Mouse (Mus musculus) left cerebral cortex, adult 9 months (tissue): ENCODE data around the gene Btbd7.

ENCODE experiments used
- DNase-seq, 2 experiments: peaks; one replicate each; pipeline ENCODE4 v3.0.0; 2022; ENCODE audit warnings: low spot score in 2 of 2

Gene Btbd7

DNA sequence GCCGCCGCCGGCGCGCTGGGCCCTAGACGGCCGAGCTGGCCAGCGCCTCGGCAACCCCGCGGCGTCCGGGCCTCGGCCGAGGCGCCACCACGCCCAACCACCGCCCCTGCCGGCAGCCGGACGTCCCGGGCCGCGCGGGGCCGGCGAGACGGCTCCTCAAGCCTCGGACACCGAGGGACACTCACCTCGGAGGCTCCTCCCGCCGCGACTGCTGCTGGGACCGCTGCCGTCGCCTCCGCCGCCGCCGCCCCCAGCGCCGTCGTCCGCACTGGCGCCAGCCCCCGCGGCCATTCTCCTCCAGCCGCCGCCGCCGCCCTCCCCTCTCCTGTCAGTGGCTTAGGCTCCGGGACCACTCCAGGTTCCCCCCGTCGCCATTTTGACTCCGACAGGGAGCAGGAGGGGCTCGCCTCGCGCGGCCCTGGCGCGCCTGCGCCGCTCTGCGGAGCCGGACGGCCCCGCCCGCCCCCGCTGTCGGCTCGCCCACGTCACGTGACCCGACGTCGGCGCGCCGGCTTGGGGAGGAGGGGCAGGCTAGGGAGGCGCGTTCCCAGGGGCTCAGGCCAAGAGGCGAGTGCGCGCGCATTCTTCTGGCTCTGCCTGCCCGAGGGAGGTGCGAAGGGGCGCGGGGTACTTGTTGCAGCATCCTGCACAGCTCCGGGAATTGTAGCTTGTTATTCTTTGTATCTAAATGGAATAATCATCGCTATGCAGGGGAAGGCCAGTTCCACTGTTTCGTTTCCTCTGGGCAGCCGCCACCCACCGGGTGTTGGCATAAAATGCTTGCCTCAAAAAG lies at the start of gene Btbd7:
TSS of gene Btbd7 (minus strand) at position 441 of the 793 bp plus-strand sequence.
- peak; percentile 78 to 94 for DNase-seq

DNA sequence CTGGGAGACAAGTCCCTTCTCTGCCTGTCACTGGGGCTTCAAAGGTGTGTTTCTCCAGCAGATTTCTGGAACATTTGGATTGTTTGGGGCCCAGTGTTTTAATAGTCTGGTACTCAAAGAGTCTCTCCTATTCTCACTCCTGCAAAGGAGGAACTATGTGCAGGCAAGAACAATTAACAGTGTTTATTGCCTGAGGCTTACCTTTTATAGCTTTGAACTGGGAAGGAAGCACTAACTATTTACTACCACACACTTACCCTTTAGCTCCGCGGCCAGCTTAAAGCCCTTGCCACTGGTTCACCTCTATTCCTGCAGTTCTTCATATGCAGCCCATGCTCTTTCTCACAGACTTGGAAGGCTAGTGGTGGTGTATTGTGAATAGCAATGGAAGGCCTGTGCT lies 37.8 kb upstream of the Btbd7 start:
- DNase-seq = no peak

DNA sequence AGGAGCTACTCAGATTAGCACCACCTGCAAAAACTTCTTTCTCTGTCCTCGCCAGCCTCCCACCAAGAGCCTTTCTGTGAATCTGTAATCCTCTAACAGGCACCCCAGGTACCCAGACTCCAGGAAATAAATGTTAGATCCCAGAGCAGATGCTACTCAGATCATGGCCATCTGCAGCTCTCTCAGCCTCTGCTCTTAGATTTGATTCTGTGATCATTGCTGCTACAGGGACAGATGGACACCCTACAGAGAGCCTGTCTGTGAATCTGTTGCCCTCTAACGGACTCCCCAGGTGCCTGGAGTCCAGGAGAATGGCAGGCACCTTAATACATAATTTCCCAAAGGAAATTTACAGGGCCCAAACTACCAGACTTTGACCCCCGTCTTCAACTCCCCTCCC lies 29.9 kb upstream of the Btbd7 start:
- no peak for DNase-seq

DNA sequence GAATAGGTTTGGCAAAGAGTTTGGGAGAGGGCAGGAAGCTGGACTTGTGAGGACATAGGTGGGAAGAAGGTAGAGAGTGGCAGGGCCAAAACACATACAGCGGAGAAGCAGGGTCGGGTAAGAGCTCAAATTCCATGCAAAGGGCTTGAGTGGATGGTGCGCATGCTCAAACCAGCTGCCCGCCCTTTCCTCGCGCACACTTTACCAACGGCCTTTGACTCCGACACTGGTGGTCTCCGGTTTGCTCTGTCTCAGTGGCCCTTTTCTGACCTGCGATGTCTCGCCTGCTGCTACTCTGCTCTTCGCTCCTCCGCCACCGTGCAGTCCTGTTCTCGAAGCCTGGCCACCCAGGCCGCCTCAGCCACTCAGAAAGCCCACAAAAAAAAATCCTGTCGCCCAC lies 20.8 kb upstream of the Btbd7 start, which contains the start of gene Cox8c:
TSS of gene Cox8c (plus strand) at position 226 of the 400 bp plus-strand sequence.
- no peak for DNase-seq

DNA sequence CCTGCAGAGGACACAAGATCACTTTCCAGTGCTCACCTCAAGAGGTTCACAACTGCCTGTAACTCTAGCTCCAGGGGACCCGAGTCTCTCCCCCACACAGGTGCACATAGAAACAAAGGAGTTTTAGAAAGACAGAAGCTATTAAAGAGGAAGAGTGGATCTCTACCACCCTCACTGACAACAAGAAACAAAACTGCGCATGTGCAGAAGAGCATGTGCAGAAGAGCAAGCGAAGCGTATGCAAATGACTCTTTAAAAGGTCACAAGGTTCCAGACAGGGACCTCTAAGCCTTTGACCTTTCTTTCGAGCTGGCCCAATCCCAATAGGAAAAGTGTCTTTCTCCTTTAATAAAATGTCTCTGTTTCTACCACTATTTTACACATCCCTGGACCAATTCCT lies 10.3 kb upstream of the Btbd7 start:
- no peak for DNase-seq

DNA sequence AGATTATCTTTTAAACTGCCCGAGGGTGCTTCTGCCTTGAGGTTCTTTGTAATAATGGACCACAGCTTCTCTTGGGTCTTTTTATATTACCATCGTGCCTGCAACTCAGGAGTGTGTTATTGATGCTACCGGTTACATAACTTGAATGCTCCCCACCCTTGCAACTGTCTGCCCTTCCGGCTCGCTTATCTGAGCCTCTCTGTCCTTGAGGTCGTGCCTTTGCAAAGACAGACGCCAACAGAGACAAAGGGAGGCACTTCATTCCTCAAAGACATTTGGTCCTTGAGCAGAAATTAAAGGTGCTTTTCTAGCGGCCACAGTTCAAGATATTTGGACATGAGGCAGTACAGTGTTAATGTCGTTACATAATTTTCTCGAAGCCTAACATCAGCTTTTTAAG lies 9.1 kb upstream of the Btbd7 start:
- no peak for DNase-seq

DNA sequence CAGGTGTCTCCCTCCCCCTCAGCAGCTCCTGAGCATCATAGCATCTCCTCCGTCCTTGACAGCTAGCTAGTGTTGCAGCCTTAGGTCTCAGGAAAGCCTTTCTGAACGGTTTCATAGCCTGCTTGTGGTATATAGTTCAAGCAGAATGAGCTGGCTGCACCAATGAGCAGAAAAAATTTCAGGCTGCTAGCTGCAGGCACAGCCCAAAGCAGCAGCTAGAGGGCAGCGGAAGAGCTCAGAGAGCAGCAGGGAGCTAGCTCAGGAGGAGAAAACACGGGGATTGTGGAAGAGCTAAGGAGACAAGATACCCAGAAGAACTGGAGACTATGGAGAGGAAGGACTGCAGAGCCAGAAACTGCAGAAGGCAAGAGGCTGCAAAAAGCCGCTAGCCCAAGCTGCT lies 7.5 kb upstream of the Btbd7 start:
- DNase-seq = peak; percentile 51 to 59

DNA sequence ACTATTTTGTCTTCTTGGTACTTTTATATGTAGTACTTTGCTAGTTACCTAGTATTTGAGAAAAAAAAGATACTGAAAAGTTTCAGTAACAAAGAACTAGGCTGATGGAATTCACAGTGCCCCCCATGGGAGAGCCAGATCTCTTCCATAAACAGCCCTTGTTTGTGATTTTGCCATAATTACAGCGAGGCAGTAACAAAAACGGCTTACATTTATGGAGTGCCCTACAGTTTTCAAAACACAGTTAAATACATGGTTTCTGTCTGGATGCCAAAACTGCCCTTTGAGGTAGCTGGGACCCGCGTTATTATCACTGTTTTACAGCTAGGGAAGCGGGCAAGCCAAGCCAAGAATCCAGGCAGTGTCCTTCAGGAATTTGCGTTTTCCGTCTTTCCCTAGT lies 630 bp upstream of the Btbd7 start:
- no peak for DNase-seq

DNA sequence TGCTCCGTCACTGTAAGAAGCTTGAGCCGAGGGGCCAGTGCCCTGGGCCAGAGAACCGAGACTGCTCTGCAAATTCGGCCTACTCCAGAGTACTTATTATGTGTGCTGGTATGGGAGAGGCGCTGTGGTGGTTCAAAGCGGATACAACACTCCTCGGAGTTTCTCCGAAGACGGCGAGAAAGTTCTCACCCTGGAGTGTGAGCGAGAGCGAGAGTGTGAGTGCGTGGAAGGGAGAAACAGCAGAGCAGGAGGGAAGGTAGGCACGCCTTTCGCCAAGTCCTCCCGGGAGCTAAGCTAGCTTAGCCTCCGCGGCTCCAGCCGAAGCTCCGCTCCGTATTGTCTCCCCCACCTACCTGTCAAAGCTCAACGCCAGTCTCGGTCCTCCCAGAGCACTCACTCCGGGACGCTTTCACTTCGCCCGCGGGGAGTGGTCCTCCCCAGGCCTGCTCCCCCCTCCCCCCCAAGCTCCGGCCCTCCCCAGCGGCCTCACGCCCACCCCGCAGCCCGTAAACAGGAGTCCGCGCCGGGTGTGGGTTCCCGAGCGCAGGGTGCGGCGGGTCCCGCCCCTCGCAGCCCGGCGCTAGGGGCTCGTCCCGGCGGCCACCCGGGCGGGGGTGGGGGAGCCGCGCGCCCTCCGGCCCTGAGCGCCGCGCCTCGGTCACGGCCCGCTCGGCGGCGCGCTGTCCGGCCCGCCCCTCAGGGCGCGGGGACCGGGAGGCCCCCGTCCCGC lies 805 bp downstream of the Btbd7 start:
- DNase-seq = peak in 1 of 2 experiments; percentile 35

DNA sequence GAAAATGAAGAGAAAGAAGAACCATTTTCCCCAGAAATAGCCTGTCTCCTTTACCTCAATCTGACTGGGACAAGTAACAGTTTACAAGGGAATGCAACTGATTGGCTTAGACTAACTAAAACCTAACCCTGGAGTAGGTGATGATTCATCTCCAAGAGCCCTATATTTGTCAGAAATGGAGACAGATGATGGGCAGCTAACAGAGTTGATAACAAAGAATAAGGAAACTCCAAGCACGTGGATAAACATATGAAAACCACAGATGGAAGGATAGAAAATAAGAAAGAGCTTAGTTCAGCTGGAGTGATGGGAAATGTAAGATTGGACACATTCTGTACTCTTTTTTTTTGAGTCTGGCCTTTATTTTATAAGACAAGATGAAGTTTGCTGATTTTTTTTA lies 7.7 kb downstream of the Btbd7 start:
- no peak for DNase-seq

DNA sequence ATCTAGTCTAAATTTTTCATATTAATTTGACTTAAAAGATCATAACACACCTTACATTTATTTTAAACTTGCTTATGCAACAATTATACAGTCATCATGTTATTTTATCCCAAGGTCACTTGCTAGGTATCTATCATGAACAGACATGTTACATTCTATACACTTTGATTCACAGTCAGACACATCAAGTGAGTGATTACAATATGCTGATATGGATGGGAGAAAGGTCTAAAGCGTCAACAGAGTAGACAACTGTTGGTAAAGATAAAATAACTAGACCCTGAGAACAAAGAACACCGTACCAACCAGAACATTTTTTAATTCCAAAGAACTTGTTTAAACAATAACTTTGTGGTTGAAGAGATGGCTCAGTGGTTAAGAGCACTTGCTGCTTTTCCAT lies 8.5 kb downstream of the Btbd7 start:
- DNase-seq = no peak

DNA sequence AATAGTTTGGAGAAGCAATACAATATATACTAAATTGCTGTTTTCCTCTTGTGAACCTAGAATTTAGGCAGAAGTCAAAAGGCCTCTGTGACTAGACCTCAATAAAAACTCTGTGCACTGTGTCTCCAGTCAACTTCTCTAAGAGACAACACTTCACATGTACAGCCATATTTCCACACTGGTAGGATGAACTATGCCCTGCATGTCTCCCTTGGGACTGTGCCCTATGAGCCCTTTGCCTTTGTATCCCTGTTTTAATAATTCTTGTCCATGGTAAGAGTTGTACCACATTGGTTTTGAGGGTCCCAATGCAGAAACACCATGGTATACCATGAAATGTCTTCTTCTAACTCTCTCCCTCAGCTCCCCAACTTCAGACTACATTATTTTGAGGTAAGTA lies 17.5 kb downstream of the Btbd7 start:
- no peak for DNase-seq

DNA sequence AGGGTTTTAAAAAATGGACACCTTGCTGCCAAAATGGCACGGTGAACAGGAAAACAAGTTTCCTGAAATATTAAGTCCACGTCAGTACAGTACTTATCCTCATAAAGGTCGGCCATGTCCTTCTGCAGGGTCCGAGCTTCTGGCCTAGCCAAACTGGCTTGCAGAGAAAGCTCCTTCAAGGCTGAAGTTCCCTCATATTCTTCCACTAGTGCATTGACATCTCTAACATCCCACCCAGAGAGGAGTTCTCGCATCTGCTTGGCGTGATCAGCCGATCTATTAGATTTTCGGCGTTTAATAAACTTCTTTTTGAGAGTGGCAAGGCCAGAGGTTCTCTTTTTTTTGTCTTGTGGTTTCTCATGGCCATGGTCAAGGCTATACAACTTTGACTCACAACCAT lies 40.0 kb downstream of the Btbd7 start:
- no peak for DNase-seq

DNA sequence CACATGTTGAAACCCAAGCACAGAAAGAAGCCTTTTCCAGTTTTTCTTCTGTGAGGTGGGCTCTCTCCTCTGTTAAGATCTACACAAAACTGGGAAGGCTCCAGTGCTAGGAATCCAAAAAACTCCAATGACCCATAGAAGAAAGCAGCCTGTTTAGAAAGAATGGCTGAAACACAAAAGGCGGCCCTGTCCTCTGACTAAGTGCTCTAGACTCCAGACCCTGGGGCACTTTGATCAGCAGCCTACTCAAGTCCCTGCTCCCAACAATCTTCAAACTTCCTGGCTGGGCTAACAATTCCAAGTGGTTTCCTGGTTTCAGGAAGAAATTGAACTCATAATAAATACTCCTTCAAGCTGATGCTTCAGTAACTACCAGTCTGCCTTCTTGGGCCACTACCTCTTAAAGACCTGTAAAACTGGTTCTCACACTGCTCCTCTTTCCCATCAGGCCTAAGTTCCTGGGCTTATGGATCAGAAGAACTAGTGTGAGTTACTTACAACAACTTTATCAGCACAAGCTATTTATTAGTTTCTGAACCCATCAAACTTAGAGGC lies 45.4 kb downstream of the Btbd7 start:
- no peak for DNase-seq

DNA sequence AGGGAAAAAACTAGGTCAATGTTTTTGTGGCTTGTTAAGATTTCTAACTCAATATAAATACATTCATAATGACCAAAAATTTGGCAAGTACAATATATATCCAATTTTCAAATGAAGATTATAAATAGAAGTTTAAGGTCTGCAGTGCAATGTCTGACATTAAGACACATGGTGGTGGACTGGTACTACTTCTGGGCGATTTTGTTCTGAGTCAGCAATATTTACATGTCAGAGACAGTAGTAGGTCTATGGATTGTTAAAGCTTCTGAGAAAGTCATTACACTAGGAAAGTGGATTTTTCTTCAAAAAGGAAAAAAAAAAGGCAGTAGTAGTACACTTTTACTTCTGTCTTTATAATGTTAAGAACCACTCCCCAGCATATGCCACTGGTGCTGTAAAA lies 46.4 kb downstream of the Btbd7 start:
- no peak for DNase-seq

DNA sequence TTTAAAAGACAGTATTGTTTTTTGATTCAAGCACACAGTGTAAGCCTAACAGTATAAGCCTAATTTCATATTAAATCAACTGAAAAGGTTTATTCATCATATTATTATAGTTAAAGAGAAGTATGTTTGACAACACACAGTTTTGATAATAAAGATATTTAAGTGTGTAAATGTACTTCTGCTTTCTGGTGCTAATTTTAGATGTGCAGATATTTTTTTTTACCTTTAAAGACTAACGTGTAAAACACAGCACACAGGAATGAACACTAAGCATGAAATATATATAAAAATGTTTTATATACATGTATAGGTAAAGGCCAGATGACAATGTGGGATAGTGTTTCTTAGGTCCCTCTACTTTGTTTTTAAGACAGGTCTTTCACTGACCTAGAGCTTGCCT lies 51.2 kb downstream of the Btbd7 start:
- no peak for DNase-seq

DNA sequence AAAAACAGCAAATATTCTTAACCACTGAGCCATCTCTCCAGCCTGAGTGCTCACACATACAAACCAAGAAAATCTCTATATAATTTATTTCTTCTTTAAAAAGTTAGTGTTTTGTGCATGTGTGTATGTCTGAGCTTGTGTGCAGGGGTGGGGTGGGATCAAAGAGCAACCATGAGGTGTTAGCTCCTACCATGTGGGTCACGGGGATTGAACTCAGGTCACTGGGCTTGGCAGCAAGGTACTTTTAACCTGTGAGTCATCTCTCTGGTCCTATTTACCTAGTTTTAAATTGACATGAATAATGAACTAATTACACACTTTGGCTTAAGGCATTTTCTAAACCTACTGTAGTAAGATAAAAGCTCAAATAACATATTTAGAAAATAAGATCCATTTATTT lies 51.9 kb downstream of the Btbd7 start:
- no peak for DNase-seq

DNA sequence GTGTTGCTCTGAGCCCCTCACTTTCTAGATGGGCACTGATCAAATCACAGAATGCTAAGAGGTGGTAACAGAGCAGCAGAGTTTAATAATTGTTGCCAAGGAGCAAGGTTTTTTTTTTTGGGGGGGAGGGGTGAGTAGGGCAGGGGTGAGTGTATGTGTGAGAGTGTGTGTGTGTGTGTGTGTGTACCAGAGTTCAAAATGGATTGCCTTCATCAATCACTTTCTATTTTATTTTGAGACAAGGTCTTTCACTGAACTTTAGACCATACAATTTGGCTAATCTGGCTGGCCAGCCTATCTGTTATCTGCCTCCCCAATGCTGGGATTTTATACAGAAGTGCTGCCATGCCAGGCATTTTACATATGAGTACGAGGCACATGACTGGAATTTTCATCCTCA lies 63.4 kb downstream of the Btbd7 start:
- DNase-seq = no peak

DNA sequence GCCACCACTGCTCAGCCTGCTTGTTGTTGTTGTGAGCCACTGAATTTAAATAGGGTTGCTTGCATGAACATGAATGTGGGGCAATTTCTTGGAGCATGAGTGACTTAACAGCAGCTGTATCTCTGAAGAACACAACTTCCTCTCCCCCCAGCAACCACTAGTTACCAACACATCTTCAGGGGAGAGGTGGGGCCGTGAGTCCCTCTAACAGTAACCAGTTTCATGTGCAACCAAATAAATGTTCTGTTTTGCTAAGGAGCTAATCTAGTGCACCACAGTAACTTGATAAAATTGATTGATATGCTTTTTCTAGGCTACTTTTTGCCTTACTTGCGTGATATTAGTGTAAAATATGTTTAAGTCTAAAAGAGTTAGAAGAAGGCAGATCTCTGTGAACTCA lies 78.7 kb downstream of the Btbd7 start:
- no peak for DNase-seq

DNA sequence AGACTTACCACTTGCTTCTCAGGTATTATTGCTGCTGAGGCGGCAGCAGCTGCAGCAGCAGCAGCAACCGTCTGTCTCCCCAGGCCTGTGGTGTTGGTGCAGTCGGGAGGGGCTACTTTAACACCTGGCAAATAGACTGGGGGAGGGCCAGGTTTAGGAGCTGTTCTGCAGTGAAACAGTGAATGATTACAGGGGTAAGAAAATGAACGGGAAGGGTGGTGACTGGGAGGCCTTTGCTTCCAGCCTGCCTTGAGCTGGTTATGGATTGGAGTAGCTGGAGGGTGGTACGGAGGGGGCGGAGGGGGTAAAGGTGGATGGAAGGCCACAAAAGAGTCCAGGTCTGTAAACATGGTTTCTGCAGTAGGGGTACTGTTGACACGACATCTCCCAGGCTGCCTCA lies 90.3 kb downstream of the Btbd7 start:
- no peak for DNase-seq

DNA sequence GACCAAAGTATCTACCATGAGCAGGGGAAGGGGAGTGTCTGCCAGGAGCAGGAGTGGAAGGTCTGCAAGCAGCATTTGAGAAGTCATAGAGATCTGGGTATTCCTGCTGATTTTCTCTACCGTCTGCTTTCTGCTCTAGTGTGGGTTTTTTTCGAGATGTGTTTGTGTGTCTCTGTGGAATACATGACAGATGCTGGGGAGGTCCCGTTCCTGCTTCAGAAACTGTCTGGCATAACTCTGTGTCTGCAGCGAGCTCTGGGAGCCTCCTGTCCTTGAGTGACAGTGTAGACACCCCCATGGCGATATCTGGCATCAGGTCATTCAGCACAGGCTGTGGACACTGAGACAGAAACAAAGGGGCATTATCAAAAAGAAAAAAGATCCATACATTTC lies 92.7 kb downstream of the Btbd7 start:
- DNase-seq = no peak

DNA sequence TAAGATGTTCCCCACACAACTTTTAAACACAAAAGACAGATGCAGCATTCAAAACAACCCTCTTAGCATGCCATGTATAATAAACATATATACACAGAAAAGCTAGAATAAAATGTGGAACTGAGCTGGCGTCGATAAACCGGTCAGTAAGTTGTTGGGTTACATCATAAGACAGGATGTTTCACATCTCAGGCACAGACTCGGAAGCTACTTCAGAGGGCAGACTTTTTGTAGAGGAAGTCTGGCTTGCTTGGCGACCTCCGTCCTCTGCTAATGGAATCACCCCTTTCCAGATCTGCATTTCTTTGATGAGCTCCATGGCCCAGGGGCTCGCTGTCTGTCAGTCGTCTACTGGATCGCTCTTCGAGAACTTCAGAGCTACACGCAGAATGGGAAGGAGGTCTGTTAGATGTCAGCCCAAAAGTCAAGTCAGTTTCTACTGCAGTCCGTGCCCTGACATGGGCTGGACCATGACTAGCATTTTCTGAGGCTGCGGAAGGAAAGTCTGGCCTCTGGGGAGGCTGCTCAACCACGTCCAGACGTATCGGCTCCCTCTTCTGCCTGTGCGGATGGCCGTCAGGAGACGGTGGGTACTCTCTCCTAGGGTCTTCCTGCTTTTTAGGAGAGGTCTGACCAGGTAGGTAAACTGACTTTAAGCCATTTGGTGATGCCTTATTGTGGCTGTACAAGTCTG lies 93.2 kb downstream of the Btbd7 start:
- no peak for DNase-seq
